Mouse (Mus musculus): ENCODE results near the gene Olfr1033. TPM values are rescaled to one million over a fixed set of nuclear protein-coding genes. Genes with fewer than 3 reads are reported as not detected.
"Not testable (repeated sequence)": the region's sequence is repeated elsewhere in the genome, so short reads cannot be mapped to it uniquely, and the experiment has no call there.

Olfr1033 gene
- polyA plus RNA-seq (2012; rRNA removed) (0.67 and 0.73 TPM in 2 replicates), polyA plus RNA-seq (2014; fragmentation: Nextera tagmentation; extraction: Ambion mirVana) (0.39 and 1.1 TPM in 2 replicates)

DNA sequence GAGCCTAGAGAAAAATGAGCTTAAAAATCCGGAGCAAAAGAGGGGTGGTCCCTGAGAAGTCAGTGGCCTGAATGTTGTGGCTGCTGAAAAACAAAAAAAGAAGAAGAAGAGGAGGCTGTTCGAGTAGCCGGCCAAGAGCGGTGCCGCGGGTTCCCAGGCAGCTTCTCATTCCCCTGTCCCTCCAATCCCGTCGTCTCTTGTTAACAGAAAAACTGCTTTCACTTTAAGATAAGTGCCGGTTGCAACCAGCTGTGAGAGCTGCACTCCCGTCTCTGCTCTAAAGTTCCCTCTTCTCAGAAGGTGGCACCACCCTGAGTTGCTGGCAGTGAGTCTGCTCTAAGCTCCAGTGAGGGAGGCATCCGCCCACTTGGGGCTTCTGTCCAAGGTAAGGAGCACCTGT is at the start of gene Olfr1033:
Gene Olfr1033, plus strand, starts transcription at position 228 of the 400 bp plus-strand sequence.
- H3K27ac ChIP-seq (replicated peaks; ENCODE audit: low read depth, low read length); H3K4me1 ChIP-seq (ENCODE audit: control insufficient read depth, insufficient read depth, low read length); H3K27me3 ChIP-seq (ENCODE audit: control insufficient read depth, insufficient read depth, low read length); H3K9me3 ChIP-seq (ENCODE audit: control insufficient read depth, low read length); ATAC-seq (ENCODE audit: low FRiP score, low read depth); H3K36me3 ChIP-seq (ENCODE audit: control insufficient read depth, insufficient read depth, low read length): not testable (repeated sequence)
- H3K4me3 ChIP-seq (replicated peaks; ENCODE audit: low read length), result peak within 1 kb of the TSS; percentile 26
- WGBS, result 1% methylated on average over 10 of the region's 11 CpGs
- peak within 1 kb of the TSS; percentile 44; the same call in 1 of the 2 replicates for H3K9ac ChIP-seq (ENCODE audit: low read depth, low read length, severe bottlenecking)
- H3K4me2 ChIP-seq (replicated peaks; ENCODE audit: low read depth, low read length, severe bottlenecking), result peak within 1 kb of the TSS; percentile 41
- DNase-seq (ENCODE audit: low spot score), result peak; percentile 21

DNA sequence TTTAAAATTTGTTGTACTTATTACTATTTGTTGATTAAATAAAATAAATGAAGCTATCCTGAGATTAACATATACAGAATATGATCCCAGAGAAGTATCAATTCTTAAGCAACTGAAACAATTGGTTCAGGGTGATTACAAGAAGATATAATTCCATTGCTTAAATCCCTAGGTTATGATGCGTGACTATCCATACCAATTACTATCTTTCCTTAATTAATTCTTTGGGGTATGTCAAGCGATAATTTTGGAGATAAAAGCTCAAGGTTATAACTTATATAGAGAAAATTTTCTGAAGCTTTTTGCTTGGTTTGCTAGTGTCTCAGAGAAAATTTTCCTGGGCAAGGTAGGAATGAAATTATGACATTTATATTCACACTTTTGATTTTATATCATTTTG is 46.8 kb upstream of the Olfr1033 start, which contains the start of gene Olfr1029:
Gene Olfr1029, plus strand, starts transcription at position 301 of the 400 bp plus-strand sequence.
- H3K4me1 ChIP-seq (ENCODE audit: control insufficient read depth, insufficient read depth, low read length), result no peaks in the 10 kb centered on the region
- no peaks in the 10 kb centered on the region for H3K36me3 ChIP-seq (ENCODE audit: control insufficient read depth, insufficient read depth, low read length)
- H3K9me3 ChIP-seq (ENCODE audit: control insufficient read depth, low read length), result no peaks in the 10 kb centered on the region
- no peak for TF ChIP-seq POLR2A (IDR thresholded peaks at IDR 0.05; ENCODE audit: borderline replicate concordance, extremely low read depth, insufficient read depth, insufficient read length)
- no peak within 1 kb of the TSS for H3K9ac ChIP-seq (ENCODE audit: low read depth, low read length, severe bottlenecking)
- no peak for DNase-seq (ENCODE audit: low spot score)
- H3K27ac ChIP-seq (replicated peaks; ENCODE audit: low read depth, low read length), result no peak within 1 kb of the TSS
- no peaks in the 10 kb centered on the region for H3K27me3 ChIP-seq (ENCODE audit: control insufficient read depth, insufficient read depth, low read length)
- no peak within 1 kb of the TSS for H3K4me3 ChIP-seq (replicated peaks; ENCODE audit: low read length)
- H3K4me2 ChIP-seq (replicated peaks; ENCODE audit: low read depth, low read length, severe bottlenecking), result no peak within 1 kb of the TSS
- 89% methylated on average over 2 of the region's 2 CpGs for WGBS
- no peak for ATAC-seq (ENCODE audit: low FRiP score, low read depth)

DNA sequence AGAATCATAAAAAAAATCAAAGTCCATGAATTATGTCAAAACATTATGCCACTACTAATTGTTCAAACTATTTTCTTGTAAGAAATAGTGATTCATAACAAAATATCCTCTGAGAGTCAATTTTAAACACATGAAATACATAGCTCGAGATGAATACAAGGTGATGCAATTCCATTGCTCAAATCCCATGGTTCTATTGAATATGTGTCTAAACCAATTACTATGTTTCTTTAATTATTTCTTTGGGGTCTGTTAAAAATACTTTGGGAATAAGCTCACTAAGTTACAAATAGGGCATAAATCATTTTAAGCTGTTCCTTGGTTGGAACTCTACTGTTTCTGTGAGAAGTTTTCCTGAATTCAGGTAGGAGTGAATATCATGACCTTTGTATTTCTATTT is 41.5 kb upstream of the Olfr1033 start, which contains the start of gene Olfr1030:
Gene Olfr1030, plus strand, starts transcription at position 301 of the 400 bp plus-strand sequence.
- Histone ChIP-seq H3K27me3 (ENCODE audit: control insufficient read depth, insufficient read depth, low read length) (no peaks in the 10 kb centered on the region), H3K36me3 (ENCODE audit: control insufficient read depth, insufficient read depth, low read length) (no peaks in the 10 kb centered on the region), H3K4me1 (ENCODE audit: control insufficient read depth, insufficient read depth, low read length) (no peaks in the 10 kb centered on the region), H3K4me2 (replicated peaks; ENCODE audit: low read depth, low read length, severe bottlenecking) (no peak within 1 kb of the TSS), H3K9me3 (ENCODE audit: control insufficient read depth, low read length) (no peaks in the 10 kb centered on the region), H3K9ac (ENCODE audit: low read depth, low read length, severe bottlenecking) (no peak within 1 kb of the TSS), H3K4me3 (replicated peaks; ENCODE audit: low read length) (no peak within 1 kb of the TSS), H3K27ac (replicated peaks; ENCODE audit: low read depth, low read length) (no peak within 1 kb of the TSS)
- WGBS, result 57% methylated on average over 1 of the region's 1 CpGs
- no peak for ATAC-seq (ENCODE audit: low FRiP score, low read depth)
- no peak for TF ChIP-seq POLR2A (IDR thresholded peaks at IDR 0.05; ENCODE audit: borderline replicate concordance, extremely low read depth, insufficient read depth, insufficient read length)
- DNase-seq (ENCODE audit: low spot score), result no peak

DNA sequence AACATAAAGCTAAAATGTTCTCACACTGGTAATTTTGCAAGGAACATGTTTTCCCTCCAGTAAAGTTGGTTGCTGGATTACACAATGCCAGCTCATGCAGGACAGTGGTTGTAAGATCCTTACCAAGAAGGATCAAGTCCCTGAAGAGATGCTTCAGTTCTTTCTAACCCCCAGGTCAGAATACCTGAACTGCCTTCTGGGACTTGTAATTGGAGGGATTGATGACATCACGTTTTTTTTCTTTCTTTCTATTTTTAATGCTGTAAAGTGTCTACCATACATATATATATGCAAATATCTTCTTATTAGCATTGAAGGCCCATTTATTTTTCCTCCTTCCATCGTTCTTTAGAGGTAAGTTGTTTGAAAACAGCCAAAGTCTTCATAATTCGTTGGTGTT is 30.4 kb upstream of the Olfr1033 start, which contains the start of gene Olfr1031:
Gene Olfr1031, plus strand, starts transcription at position 301 of the 400 bp plus-strand sequence.
- no peak within 1 kb of the TSS for H3K4me3 ChIP-seq (replicated peaks; ENCODE audit: low read length)
- no peaks in the 10 kb centered on the region for H3K9me3 ChIP-seq (ENCODE audit: control insufficient read depth, low read length)
- H3K27me3 ChIP-seq (ENCODE audit: control insufficient read depth, insufficient read depth, low read length), result no peaks in the 10 kb centered on the region
- H3K36me3 ChIP-seq (ENCODE audit: control insufficient read depth, insufficient read depth, low read length), result no peaks in the 10 kb centered on the region
- no peak within 1 kb of the TSS for H3K9ac ChIP-seq (ENCODE audit: low read depth, low read length, severe bottlenecking)
- H3K27ac ChIP-seq (replicated peaks; ENCODE audit: low read depth, low read length), result no peak within 1 kb of the TSS
- H3K4me1 ChIP-seq (ENCODE audit: control insufficient read depth, insufficient read depth, low read length), result no peaks in the 10 kb centered on the region
- 57% methylated on average over 3 of the region's 3 CpGs for whole genome bisulfite sequencing
- ATAC-seq (ENCODE audit: low FRiP score, low read depth), result no peak
- H3K4me2 ChIP-seq (replicated peaks; ENCODE audit: low read depth, low read length, severe bottlenecking), result no peak within 1 kb of the TSS
- DNase-seq (ENCODE audit: low spot score), result no peak
- TF ChIP-seq POLR2A (IDR thresholded peaks at IDR 0.05; ENCODE audit: borderline replicate concordance, extremely low read depth, insufficient read depth, insufficient read length), result no peak

DNA sequence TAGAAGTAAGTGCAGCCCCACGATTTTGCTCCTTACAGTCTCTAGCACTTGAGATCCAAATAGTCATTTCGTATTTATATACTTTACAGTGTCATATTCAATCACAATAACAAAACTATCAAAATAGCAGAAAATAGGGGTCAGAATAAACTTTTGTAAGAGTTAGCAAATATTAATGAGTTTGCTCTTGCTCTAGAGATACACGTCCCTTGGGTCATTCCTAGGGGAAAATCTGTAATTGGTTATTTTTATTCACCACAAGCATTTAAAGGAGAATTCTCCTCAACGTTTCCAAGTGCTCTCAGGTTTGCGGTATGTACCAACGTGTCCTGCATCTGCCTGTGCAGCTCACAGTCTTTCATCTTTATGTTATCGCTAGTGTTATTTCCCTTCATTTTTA is 15.2 kb upstream of the Olfr1033 start, which contains the start of gene Olfr1032:
Gene Olfr1032, plus strand, starts transcription at position 301 of the 400 bp plus-strand sequence.
- ATAC-seq (ENCODE audit: low FRiP score, low read depth) (no peak), DNase-seq (ENCODE audit: low spot score) (no peak)

DNA sequence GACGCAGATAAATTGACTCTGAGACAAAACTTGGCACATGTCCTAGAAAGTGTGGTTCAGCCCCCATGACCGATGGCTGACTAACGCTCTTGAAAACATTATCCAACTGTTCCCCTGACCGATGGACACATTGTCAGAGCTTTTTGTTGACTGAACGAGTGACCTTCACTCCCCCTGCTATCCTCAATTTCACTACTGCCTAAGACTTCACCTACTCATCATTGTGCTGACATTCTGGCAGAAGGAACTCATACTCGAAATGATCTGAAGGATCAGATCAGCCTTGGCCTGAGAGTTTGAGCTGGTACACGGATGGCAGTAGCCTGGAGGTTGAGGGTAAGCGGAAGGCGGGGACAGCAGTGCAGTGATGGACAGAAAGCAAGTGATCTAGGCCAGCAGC is 1.1 kb downstream of the Olfr1033 start:
- H3K27me3 ChIP-seq (ENCODE audit: control insufficient read depth, insufficient read depth, low read length); H3K36me3 ChIP-seq (ENCODE audit: control insufficient read depth, insufficient read depth, low read length); H3K4me1 ChIP-seq (ENCODE audit: control insufficient read depth, insufficient read depth, low read length); H3K27ac ChIP-seq (replicated peaks; ENCODE audit: low read depth, low read length); H3K4me3 ChIP-seq (replicated peaks; ENCODE audit: low read length); DNase-seq (ENCODE audit: low spot score); H3K4me2 ChIP-seq (replicated peaks; ENCODE audit: low read depth, low read length, severe bottlenecking); H3K9ac ChIP-seq (ENCODE audit: low read depth, low read length, severe bottlenecking); H3K9me3 ChIP-seq (ENCODE audit: control insufficient read depth, low read length); ATAC-seq (ENCODE audit: low FRiP score, low read depth): not testable (repeated sequence)
- WGBS, result 96% methylated on average over 3 of the region's 9 CpGs

More for the DNA sequence above, 15.2 kb upstream of the Olfr1033 start, which contains the start of gene Olfr1032:
- H3K9me3 ChIP-seq (ENCODE audit: control insufficient read depth, low read length), result no peaks in the 10 kb centered on the region
- WGBS, result 77% methylated on average over 7 of the region's 7 CpGs
- no peaks in the 10 kb centered on the region for H3K36me3 ChIP-seq (ENCODE audit: control insufficient read depth, insufficient read depth, low read length)
- H3K27ac ChIP-seq (replicated peaks; ENCODE audit: low read depth, low read length), result no peak within 1 kb of the TSS
- TF ChIP-seq POLR2A (IDR thresholded peaks at IDR 0.05; ENCODE audit: borderline replicate concordance, extremely low read depth, insufficient read depth, insufficient read length), result no peak
- H3K4me3 ChIP-seq (replicated peaks; ENCODE audit: low read length), result no peak within 1 kb of the TSS
- H3K4me2 ChIP-seq (replicated peaks; ENCODE audit: low read depth, low read length, severe bottlenecking), result no peak within 1 kb of the TSS
- no peaks in the 10 kb centered on the region for H3K4me1 ChIP-seq (ENCODE audit: control insufficient read depth, insufficient read depth, low read length)
- no peaks in the 10 kb centered on the region for H3K27me3 ChIP-seq (ENCODE audit: control insufficient read depth, insufficient read depth, low read length)
- no peak within 1 kb of the TSS for H3K9ac ChIP-seq (ENCODE audit: low read depth, low read length, severe bottlenecking)
